Mouse (Mus musculus) intestine, embryonic 16.5 days (tissue): ENCODE data around the gene Gtdc1. TPM values are rescaled to one million over a fixed set of nuclear protein-coding genes. Genes with fewer than 3 reads are reported as not detected.

Source experiments
- ATAC-seq: fragments of 200-750 bp; cut with Nextera tagmentation; 2 replicates; pipeline ENCODE4 v1.8.0; 2017; ENCODE audit warnings: moderate TSS enrichment, moderate library complexity
- H3K27ac ChIP-seq: fragments of 300-500 bp; sonication (generic); 2 replicates; pipeline ENCODE4 v1.5.1; 2014; ENCODE audit warnings: mild to moderate bottlenecking, low read length
- H3K27me3 ChIP-seq: fragments of 300-500 bp; sonication (generic); replicated peaks from 2 replicates; pipeline ENCODE4 v1.6.1; 2014; ENCODE audit warnings: low read length, control low read depth, mixed read lengths; ENCODE audit not compliant: control insufficient read depth, insufficient read depth
- H3K36me3 ChIP-seq: fragments of 300-500 bp; sonication (generic); 2 replicates; pipeline ENCODE4 v1.6.1; 2014; ENCODE audit warnings: low read length, control low read depth; ENCODE audit not compliant: control insufficient read depth, insufficient read depth
- H3K4me1 ChIP-seq: fragments of 300-500 bp; sonication (generic); 2 replicates; pipeline ENCODE4 v1.6.1; 2014; ENCODE audit warnings: low read length, control low read depth, mixed read lengths; ENCODE audit not compliant: control insufficient read depth, insufficient read depth
- H3K4me2 ChIP-seq: fragments of 300-500 bp; sonication (generic); 2 replicates; pipeline ENCODE4 v1.6.1; 2014; ENCODE audit warnings: low read depth, low read length, control low read depth
- H3K4me3 ChIP-seq: fragments of 300-500 bp; sonication (generic); 2 replicates; pipeline ENCODE4 v1.5.1; 2014; ENCODE audit warnings: mild to moderate bottlenecking, low read length
- H3K9ac ChIP-seq: fragments of 300-500 bp; sonication (generic); 2 replicates; pipeline ENCODE4 v1.6.1; 2014; ENCODE audit warnings: low read depth, low read length
- H3K9me3 ChIP-seq: fragments of 300-500 bp; sonication (generic); 2 replicates; pipeline ENCODE4 v1.6.1; 2016; ENCODE audit warnings: low read length, control low read depth; ENCODE audit not compliant: control insufficient read depth
- WGBS: fragments of 180-500 bp; shearing (Covaris S2); extraction: QIAGEN DNeasy Blood & Tissue Kit; methylation state at CpG from one replicate; pipeline ENCODE4 v1.1.7; 2014; 5-methylcytosine and 5-hydroxymethylcytosine counted together
- polyA plus RNA-seq: library from polyadenylated mRNA; unstranded; fragments of >200 nt; fragmentation: Nextera tagmentation; extraction: Ambion mirVana; gene quantifications from 2 replicates; pipeline ENCODE4 v1.2.1, GENCODE M21; 2015

Gtdc1 gene
- 6.6 and 9.2 TPM in 2 replicates for polyA plus RNA-seq

GRCm38 (mm10) chr2:44927482-44927811 is at the start of gene Gtdc1:
Gene Gtdc1, minus strand, starts transcription at chr2:44927657.
- H3K9me3 ChIP-seq: no peaks in the 10 kb centered on the region
- peak; percentile 62 for ATAC-seq

GRCm38 (mm10) chr2:44977051-44977450 is 49.6 kb upstream of the Gtdc1 start:
- WGBS: 69% methylated on average over 3 of the region's 3 CpGs
- H3K27ac ChIP-seq: no peak overlapping the region
- no peak for ATAC-seq

More at GRCm38 (mm10) chr2:44927482-44927811, at the start of gene Gtdc1:
- peak within 1 kb of the TSS; percentile 94 for H3K9ac ChIP-seq
- peak within 1 kb of the TSS; percentile 84 for H3K4me2 ChIP-seq
- peak within 1 kb of the TSS; percentile 78 for H3K4me3 ChIP-seq
- H3K4me1 ChIP-seq: no peaks in the 10 kb centered on the region
- WGBS: under 1% methylated on average over 27 of the region's 27 CpGs
- H3K27me3 ChIP-seq: no peaks in the 10 kb centered on the region
- H3K36me3 ChIP-seq: no peaks in the 10 kb centered on the region
- H3K27ac ChIP-seq: peak within 1 kb of the TSS; percentile 99

GRCm38 (mm10) chr2:44976484-44976883 is 49.0 kb upstream of the Gtdc1 start:
- Histone ChIP-seq H3K4me3 (no peak overlapping the region), H3K9ac (no peak overlapping the region), H3K9me3 (no peaks in the 10 kb centered on the region), H3K36me3 (no peaks in the 10 kb centered on the region), H3K27me3 (no peaks in the 10 kb centered on the region), H3K4me2 (no peak overlapping the region), H3K27ac (no peak overlapping the region), H3K4me1 (peaks cover 8% of the 10 kb centered on the region; the same call in 1 of the 2 replicates)
- 51% methylated on average over 4 of the region's 4 CpGs for WGBS
- ATAC-seq: no peak

More at GRCm38 (mm10) chr2:44977051-44977450, 49.6 kb upstream of the Gtdc1 start:
- H3K9ac ChIP-seq: no peak overlapping the region
- H3K4me3 ChIP-seq: no peak overlapping the region
- H3K27me3 ChIP-seq: no peaks in the 10 kb centered on the region
- H3K36me3 ChIP-seq: no peaks in the 10 kb centered on the region
- no peak overlapping the region for H3K4me2 ChIP-seq
- H3K4me1 ChIP-seq: peaks cover 8% of the 10 kb centered on the region; the same call in 1 of the 2 replicates
- H3K9me3 ChIP-seq: no peaks in the 10 kb centered on the region

GRCm38 (mm10) chr2:44973828-44974227 is 46.4 kb upstream of the Gtdc1 start:
- 69% methylated on average over 6 of the region's 6 CpGs for WGBS
- Histone ChIP-seq H3K27ac (no peak overlapping the region), H3K27me3 (no peaks in the 10 kb centered on the region), H3K4me2 (no peak overlapping the region), H3K36me3 (no peaks in the 10 kb centered on the region), H3K4me1 (no peaks in the 10 kb centered on the region), H3K9me3 (no peaks in the 10 kb centered on the region), H3K4me3 (no peak overlapping the region), H3K9ac (no peak overlapping the region)
- no peak for ATAC-seq

GRCm38 (mm10) chr2:44970087-44970646 is 42.7 kb upstream of the Gtdc1 start:
- Histone ChIP-seq H3K4me3 (no peak overlapping the region), H3K9ac (no peak overlapping the region), H3K9me3 (no peaks in the 10 kb centered on the region), H3K4me1 (no peaks in the 10 kb centered on the region), H3K36me3 (no peaks in the 10 kb centered on the region), H3K27me3 (no peaks in the 10 kb centered on the region), H3K4me2 (no peak overlapping the region), H3K27ac (no peak overlapping the region)
- no peak for ATAC-seq
- 85% methylated on average over 6 of the region's 6 CpGs for WGBS

- H3K36me3 ChIP-seq: no peaks in the 10 kb centered on the region
- no peak overlapping the region for H3K4me3 ChIP-seq
Observed at GRCm38 (mm10) chr2:44969640-44970039, 42.2 kb upstream of the Gtdc1 start.

GRCm38 (mm10) chr2:44969226-44969625 is 41.8 kb upstream of the Gtdc1 start:
- H3K9ac ChIP-seq: no peak overlapping the region
- H3K27ac ChIP-seq: no peak overlapping the region
- H3K4me2 ChIP-seq: no peak overlapping the region
- no peaks in the 10 kb centered on the region for H3K4me1 ChIP-seq
- WGBS: 59% methylated on average over 2 of the region's 2 CpGs
- no peaks in the 10 kb centered on the region for H3K9me3 ChIP-seq
- ATAC-seq: no peak
- H3K36me3 ChIP-seq: no peaks in the 10 kb centered on the region
- no peaks in the 10 kb centered on the region for H3K27me3 ChIP-seq
- H3K4me3 ChIP-seq: no peak overlapping the region

More at GRCm38 (mm10) chr2:44969640-44970039, 42.2 kb upstream of the Gtdc1 start:
- Histone ChIP-seq H3K27ac (no peak overlapping the region), H3K4me1 (no peaks in the 10 kb centered on the region), H3K4me2 (no peak overlapping the region), H3K9me3 (no peaks in the 10 kb centered on the region), H3K9ac (no peak overlapping the region), H3K27me3 (no peaks in the 10 kb centered on the region)
- WGBS: 94% methylated on average over 1 of the region's 1 CpGs
- ATAC-seq: no peak

GRCm38 (mm10) chr2:44965834-44966555 is 38.5 kb upstream of the Gtdc1 start:
- ATAC-seq: no peak
- H3K36me3 ChIP-seq: no peaks in the 10 kb centered on the region
- WGBS: 76% methylated on average over 2 of the region's 2 CpGs
- no peaks in the 10 kb centered on the region for H3K4me1 ChIP-seq
- no peak overlapping the region for H3K9ac ChIP-seq
- no peak overlapping the region for H3K27ac ChIP-seq
- H3K4me3 ChIP-seq: no peak overlapping the region
- no peak overlapping the region for H3K4me2 ChIP-seq
- no peaks in the 10 kb centered on the region for H3K27me3 ChIP-seq
- H3K9me3 ChIP-seq: no peaks in the 10 kb centered on the region

GRCm38 (mm10) chr2:44962620-44963019 is 35.2 kb upstream of the Gtdc1 start:
- no peak overlapping the region for H3K9ac ChIP-seq
- no peaks in the 10 kb centered on the region for H3K36me3 ChIP-seq
- no peaks in the 10 kb centered on the region for H3K27me3 ChIP-seq
- ATAC-seq: no peak
- WGBS: 92% methylated on average over 5 of the region's 5 CpGs
- no peaks in the 10 kb centered on the region for H3K4me1 ChIP-seq
- H3K4me2 ChIP-seq: no peak overlapping the region
- no peaks in the 10 kb centered on the region for H3K9me3 ChIP-seq
- H3K4me3 ChIP-seq: no peak overlapping the region
- no peak overlapping the region for H3K27ac ChIP-seq
